Mouse (Mus musculus) myocyte (in vitro differentiated cells): ENCODE measurements around the gene Ackr2.

Source experiments
- SRF ChIP-seq: IDR thresholded peaks from one replicate; pipeline ENCODE4 v1.6.1; 2011; ENCODE audit warnings: low read depth; ENCODE audit not compliant: control insufficient read depth, insufficient read length
- USF1 ChIP-seq: IDR thresholded peaks from one replicate; pipeline ENCODE4 v1.6.1; 2011; ENCODE audit warnings: low read depth, mild to moderate bottlenecking, control low read depth, moderate library complexity

DNA sequence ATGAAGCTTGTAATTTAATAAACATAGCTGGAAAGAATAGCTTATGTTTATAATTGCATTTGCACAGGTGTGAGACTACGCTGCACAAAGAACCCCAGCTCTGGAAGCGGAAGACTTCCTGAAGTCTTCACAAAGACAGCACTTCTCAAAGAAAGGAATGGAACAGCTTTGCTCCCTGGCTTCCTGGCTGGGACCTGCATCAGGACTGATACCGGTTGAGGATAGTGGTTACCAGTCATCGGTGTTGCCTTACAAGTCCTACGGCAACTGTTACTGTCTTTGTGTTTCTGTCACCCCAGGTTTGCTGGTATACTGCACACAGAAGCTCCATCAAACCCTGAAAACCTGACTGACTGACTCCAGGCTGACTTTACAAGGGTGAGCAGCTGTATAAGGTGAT is 28.7 kb upstream of the Ackr2 start:
- TF ChIP-seq USF1 (no peak), SRF (no peak)
